Mouse (Mus musculus) lung, postnatal 25 days (tissue): ENCODE measurements around the gene Fam229a.
"Not testable (repeated sequence)": the region's sequence is repeated elsewhere in the genome, so short reads cannot be mapped to it uniquely, and the experiment has no call there.

Source experiments
- DNase-seq: peaks from one replicate; pipeline ENCODE4 v3.0.0; 2022; ENCODE audit warnings: low spot score

The Fam229a gene

DNA sequence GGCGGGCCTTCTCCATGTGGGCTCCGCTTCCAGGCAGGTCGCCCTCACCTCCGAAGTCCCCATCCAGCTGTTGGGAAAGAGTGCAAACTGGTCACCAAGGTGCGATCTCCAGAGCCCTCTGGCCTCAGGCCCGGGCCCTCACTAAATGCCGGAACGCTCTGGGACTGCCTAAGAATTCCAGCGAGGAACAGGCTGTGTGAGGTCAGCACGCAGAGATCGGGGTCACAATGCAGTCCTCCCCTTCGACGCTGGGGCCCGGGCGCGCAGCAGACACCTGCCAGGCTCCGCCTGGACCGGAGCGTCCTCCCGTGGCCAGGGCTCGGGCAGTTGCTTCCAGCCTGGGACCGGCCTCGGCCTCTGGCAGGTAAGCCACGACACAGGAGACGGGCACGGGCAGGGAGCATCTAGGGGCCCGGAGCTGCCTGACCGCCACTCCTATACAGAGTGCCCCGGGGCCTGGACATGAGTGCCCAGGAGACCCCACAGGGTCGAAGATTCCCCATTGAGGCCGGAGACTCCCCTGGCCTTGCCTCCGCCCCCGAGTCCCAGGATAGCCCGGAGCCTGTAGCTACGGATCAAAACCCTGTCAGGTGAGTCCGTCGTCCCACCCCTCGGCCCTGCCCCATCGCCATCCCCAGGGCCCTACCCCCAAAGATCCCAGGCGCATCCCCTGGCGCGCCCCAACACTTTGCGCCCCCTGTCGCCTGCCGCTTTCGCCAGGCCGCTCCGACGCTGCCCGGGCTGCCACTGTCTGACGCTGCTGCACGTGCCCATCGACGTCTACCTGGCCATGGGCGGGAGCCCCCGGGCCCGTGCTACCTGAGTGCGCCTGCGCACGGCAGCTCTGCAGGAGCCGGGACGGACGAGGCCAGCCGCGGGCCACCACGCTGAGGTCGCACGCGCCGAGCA, at the start of gene Fam229a, which contains the start of gene Tssk3:
TSS of gene Fam229a (plus strand) at position 219 of the 909 bp plus-strand sequence.
TSS of gene Tssk3 (minus strand) at position 51 of the 909 bp plus-strand sequence.
- DNase-seq: peak; percentile 66

DNA sequence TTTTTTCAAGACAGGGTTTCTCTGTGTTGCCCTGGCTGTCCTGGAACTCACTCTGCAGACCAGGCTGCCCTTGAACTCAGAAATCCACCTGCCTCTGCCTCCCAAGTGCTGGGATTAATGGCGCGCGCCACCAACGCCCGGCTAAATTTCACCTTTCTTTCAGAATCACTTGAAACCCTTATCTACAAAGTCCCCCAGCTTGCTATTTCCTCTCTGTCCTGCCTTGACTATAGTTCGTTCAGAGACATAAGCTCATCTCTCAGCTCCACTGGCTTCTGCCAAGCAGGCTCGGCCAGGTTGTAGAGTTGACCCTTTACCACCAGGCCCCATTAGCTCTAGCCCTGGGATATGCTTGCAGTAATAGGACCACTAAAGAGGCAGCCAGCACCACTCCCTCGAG, 43.6 kb upstream of the Fam229a start:
- DNase-seq: no peak

DNA sequence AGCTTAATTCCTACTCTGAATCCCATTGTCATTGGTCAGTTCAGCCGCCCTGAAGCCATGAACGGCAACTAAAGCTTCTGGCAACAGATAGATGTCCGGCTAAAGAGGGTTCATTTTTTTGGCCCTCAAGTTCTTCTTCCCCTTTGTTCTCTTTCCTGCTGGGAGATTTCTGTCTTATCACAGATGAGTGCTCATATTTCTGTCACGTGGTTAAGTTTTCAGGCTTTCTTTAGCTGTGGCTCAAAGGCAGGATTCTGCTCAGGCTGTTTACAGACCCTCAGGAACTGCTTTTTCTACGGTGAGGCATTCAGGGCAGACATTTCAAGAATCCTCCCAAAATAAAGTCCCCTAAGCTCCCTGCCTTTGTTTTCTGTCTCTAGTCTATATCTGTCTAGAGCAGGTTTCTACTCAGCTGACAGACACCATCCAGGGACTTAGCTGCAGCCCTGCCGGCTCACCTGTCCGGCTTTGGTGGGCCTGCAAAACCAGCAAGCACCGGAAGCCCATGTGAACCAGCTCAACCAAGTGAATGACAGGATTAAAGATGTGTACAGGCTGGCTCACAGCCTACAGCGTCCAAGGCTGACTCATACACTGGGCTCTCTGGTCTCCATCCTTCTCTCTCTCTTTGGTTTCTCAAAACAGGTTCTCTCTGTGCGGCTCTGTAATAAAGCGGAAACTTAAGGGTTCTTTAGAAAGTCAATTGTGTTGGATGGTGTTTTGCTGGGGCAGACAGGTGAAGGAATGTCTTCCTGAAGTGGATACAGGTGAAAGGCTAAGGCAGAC, 43.0 kb upstream of the Fam229a start:
- no peak for DNase-seq

DNA sequence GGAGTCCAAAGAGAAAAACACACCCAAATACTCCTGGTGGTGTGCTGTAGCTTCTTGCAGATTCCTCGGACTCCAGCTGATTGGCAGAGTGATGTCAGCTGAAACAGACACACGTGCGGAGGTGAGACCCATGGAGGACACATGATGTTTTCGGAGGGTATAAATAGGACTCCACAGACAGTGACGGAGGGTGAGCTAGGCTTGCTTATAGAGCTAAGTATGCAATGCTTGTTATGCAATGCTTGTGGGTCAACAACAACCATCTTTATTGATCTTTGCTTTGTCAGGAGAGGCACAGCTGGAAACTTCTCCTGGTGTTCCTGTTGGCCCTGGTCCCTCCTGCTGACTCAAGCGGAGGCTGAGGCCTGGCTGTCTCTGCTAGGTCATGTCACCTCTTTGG, 42.3 kb upstream of the Fam229a start:
- DNase-seq: no peak

DNA sequence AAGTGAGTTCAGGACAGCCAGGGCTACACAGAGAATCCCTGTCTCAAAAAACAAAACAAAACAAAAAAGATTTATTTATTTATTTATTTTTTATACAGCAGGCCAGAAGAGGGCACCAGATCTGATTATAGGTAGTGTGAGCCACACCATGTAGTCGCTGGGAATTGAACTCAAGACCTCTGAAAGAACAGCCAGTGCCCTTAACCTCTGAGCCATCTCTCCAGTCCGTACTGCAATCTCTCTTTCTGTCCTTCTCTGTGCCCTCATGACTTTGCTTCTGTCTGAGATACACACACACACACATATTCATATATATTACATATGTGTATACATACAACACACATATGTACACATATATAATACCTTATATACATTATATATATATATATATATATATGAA, 40.1 kb upstream of the Fam229a start:
- no peak for DNase-seq

DNA sequence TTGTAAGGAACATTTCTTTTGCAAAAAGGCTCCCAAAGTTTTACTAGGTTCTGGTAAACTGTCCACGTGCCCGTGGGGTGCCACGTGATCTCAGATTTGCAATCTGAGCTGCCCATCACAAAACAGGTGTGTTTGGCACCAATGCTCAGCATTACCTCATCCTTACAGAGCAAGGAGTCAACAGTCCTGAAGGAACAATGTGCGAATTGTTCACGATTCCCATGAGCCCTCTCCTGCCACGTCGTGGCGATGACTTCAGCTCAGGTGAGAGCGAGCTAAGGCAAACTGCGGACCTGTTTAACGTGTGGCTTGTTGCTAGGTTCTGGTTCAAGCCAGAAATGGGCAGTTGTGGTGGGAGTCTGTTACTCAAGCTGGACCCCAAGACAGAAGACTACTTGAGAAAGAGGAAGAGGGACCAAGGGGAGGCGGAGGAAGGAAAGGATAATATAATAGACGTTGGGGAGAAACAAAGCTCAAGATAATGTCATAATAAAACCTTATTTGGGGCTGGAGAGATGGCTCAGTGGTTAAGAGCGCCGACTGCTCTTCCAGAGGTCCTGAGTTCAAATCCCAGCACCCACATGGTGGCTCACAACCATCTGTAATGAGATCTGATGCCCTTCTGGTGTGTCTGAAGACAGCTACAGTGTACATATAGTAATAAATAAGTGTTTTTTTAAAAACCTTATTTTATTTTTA, 39.4 kb upstream of the Fam229a start:
- no peak for DNase-seq

DNA sequence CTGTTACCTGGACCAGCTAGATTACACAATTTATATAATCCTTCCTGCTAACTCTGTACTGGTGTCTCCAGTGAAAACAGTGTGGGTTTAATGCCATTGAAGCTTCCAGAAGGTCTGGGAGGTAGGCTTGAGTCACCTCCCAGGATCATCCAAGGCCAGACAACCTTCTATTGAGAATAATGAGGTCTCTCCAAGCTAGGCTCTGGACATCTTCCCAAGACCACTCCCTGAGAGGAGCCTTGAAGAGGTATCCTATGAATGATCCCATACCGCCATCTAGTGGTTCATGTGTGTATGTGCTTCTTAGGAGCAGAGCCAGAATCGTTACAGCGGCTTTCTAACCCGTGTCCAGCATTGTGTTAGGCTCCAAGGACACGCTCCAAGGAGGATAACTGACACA, 35.7 kb upstream of the Fam229a start:
- DNase-seq: peak; percentile 85

DNA sequence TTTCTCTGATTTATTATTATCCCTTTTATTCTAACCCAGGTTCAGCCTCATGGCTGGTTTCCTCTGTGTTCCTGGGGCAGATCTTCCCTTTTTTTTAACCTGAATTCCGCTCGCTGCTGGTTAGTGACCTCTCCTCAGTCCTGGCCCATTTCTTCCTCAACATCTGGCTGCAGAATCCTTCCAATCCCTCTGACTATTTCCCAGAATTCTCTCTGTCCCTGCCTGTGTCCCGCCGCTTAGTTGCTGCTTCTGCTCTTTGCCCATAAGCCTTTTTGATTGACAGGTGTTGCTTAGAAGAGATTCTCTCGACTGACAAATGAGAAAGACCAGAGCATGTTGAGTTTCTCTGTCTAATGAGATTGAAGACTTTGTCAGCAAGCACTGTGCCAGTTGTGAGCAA, 34.9 kb upstream of the Fam229a start:
- no peak for DNase-seq

DNA sequence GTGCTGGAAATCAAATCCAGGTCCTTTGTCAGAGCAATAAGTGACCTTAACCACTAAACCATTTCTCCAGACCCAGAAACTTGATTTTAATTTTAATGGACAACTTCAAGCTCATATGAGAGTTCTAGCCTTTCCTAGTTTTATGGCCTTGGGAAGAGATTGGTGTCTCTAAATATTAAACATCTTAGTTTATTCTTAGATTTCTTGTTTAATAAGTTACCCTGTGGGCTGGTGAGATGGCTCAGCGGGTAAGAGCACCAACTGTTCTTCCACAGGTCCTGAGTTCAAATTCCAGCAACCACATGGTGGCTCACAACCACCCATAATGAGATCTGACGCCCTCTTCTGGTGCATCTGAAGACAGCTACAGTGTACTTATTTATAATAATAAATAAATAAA, 33.7 kb upstream of the Fam229a start:
- DNase-seq: not testable (repeated sequence)

DNA sequence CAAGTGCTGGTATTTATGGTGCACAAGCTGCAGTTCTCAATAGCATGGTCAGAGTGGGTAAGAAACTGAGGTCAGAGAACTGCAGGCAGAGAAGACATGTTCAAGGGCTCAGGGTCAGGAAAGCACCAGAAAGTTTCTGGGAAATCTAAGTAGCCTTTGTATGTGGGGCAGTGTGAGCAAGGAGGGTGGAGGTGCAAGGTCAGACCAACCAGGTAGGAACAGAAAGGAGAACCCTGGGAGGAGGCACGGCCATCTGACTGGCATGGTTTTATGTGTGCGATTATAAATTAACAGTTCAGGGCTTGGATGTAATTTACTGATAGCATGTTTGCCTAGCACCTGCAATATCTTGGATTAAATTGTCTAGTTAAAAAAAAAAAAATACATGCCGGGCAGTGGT, 31.3 kb upstream of the Fam229a start:
- no peak for DNase-seq

DNA sequence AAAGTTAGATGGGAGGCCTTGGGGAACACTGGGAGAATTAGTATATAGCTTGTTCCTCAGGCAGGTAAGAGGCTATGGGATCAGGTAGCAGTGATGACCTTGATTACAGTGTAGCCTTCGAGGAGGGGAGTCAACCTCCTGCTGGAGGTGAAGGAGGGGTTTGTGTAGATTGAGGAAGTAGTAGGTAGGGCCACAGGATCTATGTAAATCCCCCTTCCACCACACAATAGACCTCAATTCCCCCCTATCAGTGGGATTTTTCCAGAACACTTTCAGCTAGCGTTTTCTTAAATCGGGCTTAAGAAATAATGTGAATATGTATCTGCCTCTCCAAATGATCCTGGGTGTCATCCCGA, 30.2 kb upstream of the Fam229a start:
- DNase-seq: no peak

DNA sequence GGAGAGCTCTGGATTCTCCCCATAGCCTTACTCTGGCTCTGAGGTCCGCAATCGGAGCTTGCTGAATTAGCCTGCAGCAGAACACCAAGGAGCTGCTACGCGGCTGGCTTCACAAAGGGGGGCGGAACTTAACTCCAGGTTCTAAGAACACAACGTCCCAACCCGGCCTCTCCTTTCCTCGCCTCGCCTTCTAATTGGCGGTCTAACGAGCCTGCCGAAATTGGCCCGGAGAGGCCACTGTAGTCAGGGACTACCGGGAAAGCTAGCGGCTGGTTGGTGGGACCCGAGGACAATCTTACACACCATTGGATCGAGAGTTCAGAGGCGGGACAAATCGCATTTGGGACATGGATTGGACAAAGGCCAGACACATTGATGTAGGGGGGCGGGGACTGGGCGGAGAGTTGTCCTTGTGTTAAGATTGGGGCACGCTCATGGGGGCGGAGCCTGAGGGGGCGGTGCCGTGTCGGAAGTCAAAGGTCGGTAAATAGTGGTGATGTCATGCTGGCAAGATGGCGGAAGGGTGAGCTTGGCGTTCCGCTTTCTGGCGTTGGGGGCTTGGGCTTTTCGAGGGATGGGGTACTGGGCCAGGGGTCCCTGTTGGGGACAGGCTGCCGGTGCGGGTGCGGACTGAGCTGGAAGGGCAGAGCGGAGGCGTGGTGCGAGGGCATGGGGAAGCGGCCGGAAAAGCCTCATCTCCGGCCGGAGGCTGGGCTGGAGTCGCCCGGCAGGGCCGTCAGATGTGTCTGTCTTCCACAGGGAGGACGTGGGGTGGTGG, 29.6 kb upstream of the Fam229a start, which contains the start of gene Bsdc1:
TSS of gene Bsdc1 (plus strand) at position 399 of the 778 bp plus-strand sequence.
- DNase-seq: peak; percentile 100

DNA sequence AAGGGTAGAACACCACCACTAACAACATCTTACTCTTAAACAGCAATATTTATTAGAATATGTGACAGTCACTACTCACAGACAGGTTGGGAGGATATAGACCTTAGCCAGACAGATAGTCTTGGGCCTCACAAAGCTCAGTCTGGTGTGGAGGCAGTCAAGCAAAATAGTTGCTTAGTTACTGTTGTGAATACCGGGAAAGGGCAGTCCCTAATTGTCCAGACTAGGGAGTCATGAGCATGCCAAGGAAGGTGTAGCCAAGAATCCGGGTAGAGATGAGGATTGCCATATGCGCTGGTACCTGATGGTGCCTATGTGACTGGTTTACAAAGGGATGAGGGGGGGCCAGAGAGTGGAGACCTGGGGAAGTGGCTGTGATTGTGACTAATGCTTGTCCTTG, 28.9 kb upstream of the Fam229a start:
- DNase-seq: no peak

DNA sequence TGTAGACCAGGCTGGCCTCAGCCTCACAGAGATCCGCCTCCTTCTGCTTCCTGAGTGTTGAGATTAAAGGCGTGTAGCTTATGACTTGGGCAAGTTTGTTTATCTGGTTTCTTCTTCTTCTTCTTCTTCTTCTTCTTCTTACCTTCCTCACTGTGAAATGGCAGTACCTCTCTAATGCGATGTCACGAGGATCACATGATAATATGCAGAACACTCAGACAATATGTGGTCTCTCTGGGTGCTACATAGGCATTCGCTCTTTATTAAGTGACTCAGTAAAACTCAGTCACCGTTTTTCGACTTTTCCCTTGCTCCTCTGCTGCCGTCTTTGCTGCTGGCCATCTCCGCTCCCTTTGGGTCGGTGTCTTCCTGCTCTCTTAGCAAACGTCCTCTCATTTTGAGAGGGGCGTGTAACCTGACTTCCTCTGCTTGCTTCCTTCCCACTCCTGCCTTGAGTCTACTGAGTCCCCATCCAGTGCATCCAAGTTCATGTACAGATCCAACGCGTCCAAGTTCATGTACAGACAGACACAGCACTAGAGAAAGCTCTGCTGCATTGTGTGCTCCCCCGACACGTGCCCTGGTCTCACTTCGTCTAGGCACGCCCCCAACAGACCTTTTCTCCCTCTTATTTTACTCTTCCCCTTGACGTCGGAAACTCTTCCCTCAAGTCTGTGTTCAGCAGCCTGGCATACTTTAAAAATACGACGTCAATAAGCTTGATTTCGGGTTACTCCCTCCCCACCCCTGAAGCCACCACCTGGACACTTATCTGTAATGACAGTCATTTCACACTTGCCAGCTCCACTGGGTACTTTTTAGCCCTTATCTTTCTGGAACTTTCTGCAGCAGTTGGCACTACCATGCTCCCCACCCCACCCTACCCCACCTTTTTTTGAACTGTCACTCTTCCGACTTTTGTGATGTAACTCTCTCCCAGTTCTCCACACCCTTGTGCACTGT, 27.6 kb upstream of the Fam229a start:
- DNase-seq: no peak

DNA sequence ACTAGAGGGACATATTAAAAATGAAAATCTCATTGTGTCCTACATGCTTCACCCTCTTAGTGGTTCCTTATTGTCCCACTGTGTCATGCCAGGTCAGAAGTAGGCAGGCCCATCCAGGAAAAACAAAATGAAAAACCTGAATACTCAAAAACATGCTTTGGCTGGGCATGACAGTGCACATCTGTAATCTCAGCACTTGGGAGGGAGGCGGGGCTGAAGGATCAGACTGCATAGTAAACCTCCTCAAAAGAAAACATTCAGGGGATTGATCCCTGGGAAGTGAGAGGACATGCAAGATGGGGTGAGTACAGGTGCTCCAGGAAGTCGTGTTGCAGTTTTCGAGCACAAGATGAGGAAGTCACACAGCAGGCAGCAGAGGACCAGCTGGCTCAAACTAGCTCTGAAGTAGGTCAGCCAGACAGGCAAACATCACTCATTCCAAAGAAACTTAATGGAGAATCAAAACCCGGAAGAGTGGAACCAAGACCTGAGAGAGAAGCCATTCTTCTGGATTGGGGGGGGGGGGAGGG, 26.6 kb upstream of the Fam229a start:
- no peak for DNase-seq

DNA sequence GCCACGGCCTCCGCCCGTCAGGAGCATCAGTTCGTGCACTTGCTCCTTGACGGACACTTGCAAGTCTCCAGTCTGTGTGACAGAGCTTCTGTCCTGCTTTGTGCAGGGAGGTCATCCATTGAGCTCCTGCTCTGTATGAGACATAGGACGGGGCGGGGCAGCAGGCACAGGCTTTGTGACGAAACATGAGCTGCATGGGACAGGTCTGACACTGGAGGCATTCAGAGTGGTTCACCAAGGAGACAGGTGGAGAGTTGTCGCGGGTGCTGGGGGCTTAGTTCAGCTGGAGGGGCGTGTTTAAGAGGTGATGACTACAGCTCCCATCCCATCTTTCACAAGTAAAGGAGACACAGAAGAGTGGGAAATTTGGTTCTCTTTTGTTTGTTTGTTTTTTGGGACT, 14.9 kb upstream of the Fam229a start:
- DNase-seq: no peak

DNA sequence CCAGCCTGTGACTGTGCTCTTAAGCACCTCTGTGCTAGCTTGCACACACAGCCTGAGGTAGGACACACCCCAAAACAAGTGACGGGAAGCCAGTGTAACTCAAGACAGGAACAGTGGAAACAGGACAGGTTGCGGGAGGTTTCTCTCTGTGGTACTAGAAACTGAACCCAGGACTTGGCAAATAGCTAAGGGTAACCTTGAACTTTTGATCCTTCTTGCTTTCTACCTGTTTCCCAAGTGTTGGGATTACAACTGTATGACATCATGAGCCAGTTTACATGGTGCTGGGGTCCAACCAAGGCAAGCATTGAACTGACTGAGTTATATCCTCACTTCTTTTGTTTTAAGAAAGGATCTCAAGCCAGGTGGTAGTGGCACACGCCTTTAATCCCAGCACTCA, 11.1 kb upstream of the Fam229a start:
- no peak for DNase-seq

DNA sequence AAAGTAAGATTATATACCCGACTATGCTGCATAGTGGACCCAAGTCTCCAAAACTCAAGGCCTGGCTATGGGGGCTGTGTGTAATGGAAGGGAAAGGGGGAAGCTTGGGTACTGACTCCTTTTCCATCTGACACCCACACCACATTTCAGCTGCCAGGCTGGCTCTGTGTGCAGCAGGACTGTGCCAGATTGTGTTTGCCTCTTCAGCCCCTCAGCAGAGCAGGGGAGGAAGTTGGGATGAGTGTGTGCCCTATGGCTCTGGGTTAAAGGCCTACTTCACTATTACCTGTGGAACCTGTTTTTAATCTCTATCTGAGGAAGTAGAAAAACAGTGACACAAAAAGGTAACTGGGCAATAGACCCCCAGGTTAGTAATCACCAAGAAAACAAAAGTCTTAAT, 9.9 kb upstream of the Fam229a start:
- no peak for DNase-seq

DNA sequence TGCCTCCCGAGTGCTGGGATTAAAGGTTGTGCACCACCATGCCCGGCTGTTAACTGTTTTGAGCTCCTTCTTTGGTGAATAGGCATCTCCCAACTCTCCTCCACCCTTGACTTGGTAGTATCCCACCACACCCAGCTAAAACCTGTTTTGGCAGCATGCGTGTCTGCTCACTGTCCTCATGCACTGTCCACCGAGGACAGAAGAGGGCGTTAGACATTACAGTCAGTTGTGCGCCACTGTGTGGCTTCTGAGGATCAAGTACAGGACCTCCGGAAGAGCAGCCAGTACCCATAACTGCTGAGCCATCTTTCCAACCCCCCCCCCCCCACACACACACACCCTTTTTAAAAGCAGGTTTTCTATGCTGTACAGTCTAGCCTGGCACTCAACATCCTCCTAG, 3.7 kb downstream of the Fam229a start:
- no peak for DNase-seq
